Mouse (Mus musculus) midbrain, embryonic 10.5 days (tissue): ENCODE measurements at regions not wholly inside any gene's neighbourhood (a gene's known extent, or its start where the extent isn't known, plus 50 kb on each side); places are given as distances from the start of the nearest gene placed in this dataset.
A peak's percentile ranks its signal among the peaks of the same experiment; 100 is the strongest.

Experiments used
- DNase-seq: peaks from one replicate; pipeline ENCODE4 v3.0.0-alpha.2; 2017; ENCODE audit warnings: low spot score
- H3K27ac ChIP-seq: fragments of 300-500 bp; sonication (generic); replicated peaks from 2 replicates; pipeline ENCODE4 v1.5.1; 2016; ENCODE audit warnings: mild to moderate bottlenecking
- H3K27me3 ChIP-seq: fragments of 300-500 bp; sonication (generic); 2 replicates; pipeline ENCODE4 v1.6.1; 2016; ENCODE audit warnings: low read depth, mild to moderate bottlenecking; ENCODE audit not compliant: poor library complexity, severe bottlenecking
- H3K36me3 ChIP-seq: fragments of 300-500 bp; sonication (generic); 2 replicates; pipeline ENCODE4 v1.6.1; 2016; ENCODE audit warnings: mild to moderate bottlenecking, moderate library complexity
- H3K4me1 ChIP-seq: fragments of 300-500 bp; sonication (generic); 2 replicates; pipeline ENCODE4 v1.6.1; 2016
- H3K4me3 ChIP-seq: fragments of 300-500 bp; sonication (generic); 2 replicates; pipeline ENCODE4 v1.5.1; 2016; ENCODE audit warnings: mild to moderate bottlenecking, moderate library complexity
- H3K9me3 ChIP-seq: fragments of 300-500 bp; sonication (generic); replicated peaks from 2 replicates; pipeline ENCODE4 v1.6.1; 2016; ENCODE audit warnings: mild to moderate bottlenecking
- WGBS: fragments of 180-500 bp; shearing (Covaris S2); methylation state at CpG from one replicate; pipeline ENCODE4 v1.1.7; 2016; 5-methylcytosine and 5-hydroxymethylcytosine counted together

DNA sequence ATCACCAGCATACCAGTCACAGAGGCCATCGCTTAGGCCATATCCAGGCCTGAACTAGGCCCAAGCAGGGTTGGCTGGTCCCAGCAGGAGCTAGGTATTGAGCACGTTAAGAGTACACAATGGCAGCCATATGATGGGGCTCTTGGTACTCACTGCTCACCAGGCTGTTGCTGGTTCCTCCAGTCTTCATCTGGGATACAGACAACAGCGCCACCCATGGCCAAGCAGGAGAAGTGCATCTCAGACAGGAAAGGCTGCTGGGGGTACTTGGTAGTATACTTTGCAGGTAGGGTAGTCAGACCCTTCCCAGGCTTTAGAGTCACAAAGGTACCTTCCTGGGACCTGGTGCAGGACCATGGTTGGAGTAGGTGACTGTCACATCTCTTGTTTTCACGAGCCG, 441.1 kb upstream of the Zmiz1 start:
- 69% methylated on average over 5 of the region's 5 CpGs for WGBS
- Histone ChIP-seq H3K4me1 (peaks cover 35% of the 10 kb centered on the region), H3K9me3 (no peaks in the 10 kb centered on the region), H3K36me3 (no peaks in the 10 kb centered on the region), H3K27ac (no peak overlapping the region), H3K4me3 (no peak overlapping the region), H3K27me3 (no peaks in the 10 kb centered on the region)
- DNase-seq: peak; percentile 35

DNA sequence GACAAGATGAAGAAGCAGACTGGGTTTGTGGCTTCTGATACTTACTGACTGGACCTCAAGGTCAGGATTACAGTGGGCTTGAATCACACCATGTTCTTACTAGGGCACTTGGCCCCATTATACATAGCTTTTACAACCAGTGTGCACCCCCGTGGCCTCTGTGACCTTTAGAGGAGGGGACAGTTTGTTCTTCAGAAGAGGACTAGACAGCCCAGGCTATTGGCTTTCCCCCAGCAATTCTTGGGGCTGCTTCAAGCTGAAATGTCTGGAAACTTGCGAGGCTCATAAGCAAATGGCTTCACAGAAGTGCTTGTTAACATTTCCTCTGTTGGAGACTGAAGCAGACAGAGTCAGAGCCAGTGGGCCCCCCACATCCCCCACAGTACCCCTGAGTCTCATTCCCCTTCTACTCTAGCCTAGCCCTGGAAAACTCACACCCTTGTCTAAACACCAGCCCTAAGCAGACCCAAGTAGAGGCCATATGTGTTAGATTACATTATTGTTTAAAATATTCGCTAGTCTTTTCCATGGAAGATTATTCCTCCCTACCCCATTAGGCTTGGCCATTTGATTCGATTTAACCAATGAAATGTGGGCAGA, 439.6 kb upstream of the Zmiz1 start:
- H3K36me3 ChIP-seq: no peaks in the 10 kb centered on the region
- no peak overlapping the region for H3K27ac ChIP-seq
- H3K4me3 ChIP-seq: no peak overlapping the region
- H3K9me3 ChIP-seq: no peaks in the 10 kb centered on the region
- DNase-seq: no peak
- peaks cover 35% of the 10 kb centered on the region for H3K4me1 ChIP-seq
- H3K27me3 ChIP-seq: peaks cover 6% of the 10 kb centered on the region; the same call in 1 of the 2 replicates
- WGBS: 82% methylated on average over 4 of the region's 4 CpGs

DNA sequence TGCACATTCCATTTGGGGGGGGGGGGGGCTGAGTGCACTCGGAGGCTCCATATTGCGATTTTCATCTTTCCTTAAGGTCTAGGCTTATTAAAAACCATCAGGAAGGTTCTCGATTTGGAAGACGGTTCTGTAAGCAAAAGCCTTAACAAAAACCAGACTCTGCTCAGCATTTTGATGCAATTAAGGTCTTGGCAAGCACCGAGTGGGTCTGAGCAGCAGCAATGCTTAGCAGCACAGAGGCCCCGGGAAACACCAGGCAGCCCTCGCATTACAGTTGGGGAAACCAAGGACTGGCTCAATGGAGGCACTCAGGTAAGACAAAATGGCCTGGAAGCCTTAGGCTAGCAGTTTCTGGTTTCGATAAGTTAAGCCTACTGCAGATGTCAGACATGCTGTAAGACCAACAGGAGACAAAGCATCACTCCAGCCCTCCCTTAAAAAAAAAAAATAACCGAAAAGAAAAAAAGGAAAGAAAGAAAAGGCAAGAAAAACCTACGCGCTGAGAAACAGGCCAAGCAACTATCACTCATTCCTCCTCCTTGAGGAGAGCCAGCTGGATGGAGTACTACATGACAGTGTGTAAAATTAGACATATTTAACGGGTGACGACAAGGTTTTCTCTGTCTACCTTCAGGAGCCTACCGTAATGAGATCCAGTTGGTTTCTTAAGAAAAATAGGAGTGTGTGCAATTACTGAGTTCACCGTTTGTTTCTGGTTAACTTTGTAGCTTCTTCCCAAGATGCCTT, 436.3 kb upstream of the Zmiz1 start:
- 86% methylated on average over 15 of the region's 15 CpGs for WGBS

DNA sequence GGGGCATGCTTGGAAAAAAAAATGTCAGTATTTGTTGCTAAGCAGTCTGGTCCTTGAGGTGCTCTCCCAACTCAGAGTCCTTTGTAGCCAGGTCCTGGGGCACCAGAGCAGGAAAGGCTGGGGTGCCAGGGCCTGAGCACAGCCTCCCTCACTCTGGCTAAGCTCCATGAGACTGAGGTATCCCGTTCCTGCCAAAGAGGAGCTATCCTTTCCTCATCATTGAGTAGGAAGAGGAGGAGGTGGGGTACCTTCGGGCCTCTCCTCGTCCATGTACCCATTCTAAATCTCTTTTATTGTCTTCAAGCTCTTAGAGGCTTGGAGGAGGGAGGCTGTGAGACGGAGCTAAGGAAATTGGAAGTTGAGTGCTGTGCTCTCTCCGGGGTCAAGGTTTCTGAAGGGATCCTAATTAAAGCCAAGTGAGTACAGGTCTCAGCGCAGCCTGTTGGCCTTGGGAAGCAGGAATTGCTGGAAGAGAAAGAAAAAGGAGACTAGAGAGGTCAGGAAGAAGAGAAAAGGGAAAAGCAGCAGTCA, 435.6 kb upstream of the Zmiz1 start:
- DNase-seq: no peak
- no peaks in the 10 kb centered on the region; the same call in 1 of the 2 replicates for H3K9me3 ChIP-seq
- no peak overlapping the region for H3K27ac ChIP-seq
- H3K36me3 ChIP-seq: no peaks in the 10 kb centered on the region
- peaks cover 12% of the 10 kb centered on the region; the same call in 1 of the 2 replicates for H3K4me1 ChIP-seq
- 61% methylated on average over 6 of the region's 6 CpGs for WGBS
- H3K27me3 ChIP-seq: peaks cover 6% of the 10 kb centered on the region; the same call in 1 of the 2 replicates
- H3K4me3 ChIP-seq: no peak overlapping the region

More for the DNA sequence above, 436.3 kb upstream of the Zmiz1 start:
- Histone ChIP-seq H3K9me3 (no peaks in the 10 kb centered on the region; the same call in 1 of the 2 replicates), H3K36me3 (no peaks in the 10 kb centered on the region), H3K4me1 (peaks cover 12% of the 10 kb centered on the region; the same call in 1 of the 2 replicates), H3K27ac (no peak overlapping the region), H3K27me3 (peaks cover 6% of the 10 kb centered on the region; the same call in 1 of the 2 replicates), H3K4me3 (no peak overlapping the region)
- DNase-seq: no peak

- Histone ChIP-seq H3K36me3 (no peaks in the 10 kb centered on the region), H3K4me1 (peaks cover 7% of the 10 kb centered on the region; the same call in 1 of the 2 replicates), H3K27ac (no peak overlapping the region), H3K4me3 (no peak overlapping the region), H3K9me3 (no peaks in the 10 kb centered on the region; the same call in 1 of the 2 replicates), H3K27me3 (peaks cover 6% of the 10 kb centered on the region; the same call in 1 of the 2 replicates)
- whole genome bisulfite sequencing: 90% methylated on average over 6 of the region's 6 CpGs
- no peak for DNase-seq
These were observed 433.9 kb upstream of the Zmiz1 start for GRCm38 (mm10) chr14:25025074-25025473.

- H3K9me3 ChIP-seq: no peaks in the 10 kb centered on the region; the same call in 1 of the 2 replicates
- H3K4me1 ChIP-seq: peaks cover 5% of the 10 kb centered on the region; the same call in 1 of the 2 replicates
- no peak for DNase-seq
- 88% methylated on average over 3 of the region's 3 CpGs for WGBS
- 0 out of 2 replicates have a peak overlapping the region, but pooled peaks have one; percentile 6 for H3K27ac ChIP-seq
- H3K36me3 ChIP-seq: no peaks in the 10 kb centered on the region
- no peak overlapping the region for H3K4me3 ChIP-seq
- H3K27me3 ChIP-seq: peaks cover 6% of the 10 kb centered on the region; the same call in 1 of the 2 replicates
These were observed 431.9 kb upstream of the Zmiz1 start for GRCm38 (mm10) chr14:25027076-25027475.

- Histone ChIP-seq H3K27ac (no peak overlapping the region), H3K9me3 (no peaks in the 10 kb centered on the region; the same call in 1 of the 2 replicates), H3K36me3 (no peaks in the 10 kb centered on the region), H3K4me3 (no peak overlapping the region), H3K4me1 (peaks cover 11% of the 10 kb centered on the region; the same call in 1 of the 2 replicates), H3K27me3 (peaks cover 6% of the 10 kb centered on the region; the same call in 1 of the 2 replicates)
- 90% methylated on average over 1 of the region's 1 CpGs for WGBS
- no peak for DNase-seq
These were observed 431.1 kb upstream of the Zmiz1 start for GRCm38 (mm10) chr14:25027842-25028241.

GRCm38 (mm10) chr14:25030881-25031280, 428.1 kb upstream of the Zmiz1 start:
- H3K4me1 ChIP-seq: peaks cover 11% of the 10 kb centered on the region; the same call in 1 of the 2 replicates
- DNase-seq: no peak
- no peak overlapping the region for H3K4me3 ChIP-seq
- H3K27me3 ChIP-seq: no peaks in the 10 kb centered on the region
- 88% methylated on average over 6 of the region's 6 CpGs for WGBS
- no peaks in the 10 kb centered on the region for H3K36me3 ChIP-seq
- no peaks in the 10 kb centered on the region; the same call in 1 of the 2 replicates for H3K9me3 ChIP-seq
- H3K27ac ChIP-seq: no peak overlapping the region

GRCm38 (mm10) chr14:25031756-25032680, 427.0 kb upstream of the Zmiz1 start:
- DNase-seq: no peak
- Histone ChIP-seq H3K36me3 (no peaks in the 10 kb centered on the region), H3K27ac (peak overlapping the region; percentile 30; the same call in 1 of the 2 replicates), H3K4me3 (no peak overlapping the region), H3K4me1 (peaks cover 11% of the 10 kb centered on the region; the same call in 1 of the 2 replicates), H3K27me3 (no peaks in the 10 kb centered on the region), H3K9me3 (no peaks in the 10 kb centered on the region)
- 88% methylated on average over 12 of the region's 12 CpGs for WGBS

DNA sequence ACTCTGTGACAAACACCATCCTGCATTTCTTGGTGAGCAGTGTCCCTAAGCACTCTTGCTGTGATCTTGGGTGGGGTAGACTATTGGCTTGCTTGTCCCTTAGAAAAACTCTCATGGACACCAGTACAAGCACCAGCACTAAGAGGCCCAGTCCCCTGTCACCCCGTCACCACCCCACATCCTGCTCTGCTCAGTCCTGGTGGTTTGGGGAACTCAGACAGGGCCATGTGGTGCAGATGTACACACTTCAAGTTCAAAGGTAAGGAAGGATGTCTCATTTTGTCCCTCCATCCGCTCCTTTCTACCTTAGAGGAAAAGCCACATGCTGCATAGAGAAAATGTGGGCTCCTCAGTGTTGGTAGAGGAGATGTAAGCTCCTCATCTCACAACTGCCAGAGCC, 426.1 kb upstream of the Zmiz1 start:
- 96% methylated on average over 2 of the region's 2 CpGs for WGBS
- Histone ChIP-seq H3K27ac (no peak overlapping the region), H3K27me3 (no peaks in the 10 kb centered on the region), H3K36me3 (no peaks in the 10 kb centered on the region), H3K4me1 (peaks cover 11% of the 10 kb centered on the region; the same call in 1 of the 2 replicates), H3K9me3 (no peaks in the 10 kb centered on the region), H3K4me3 (no peak overlapping the region)
- no peak for DNase-seq

DNA sequence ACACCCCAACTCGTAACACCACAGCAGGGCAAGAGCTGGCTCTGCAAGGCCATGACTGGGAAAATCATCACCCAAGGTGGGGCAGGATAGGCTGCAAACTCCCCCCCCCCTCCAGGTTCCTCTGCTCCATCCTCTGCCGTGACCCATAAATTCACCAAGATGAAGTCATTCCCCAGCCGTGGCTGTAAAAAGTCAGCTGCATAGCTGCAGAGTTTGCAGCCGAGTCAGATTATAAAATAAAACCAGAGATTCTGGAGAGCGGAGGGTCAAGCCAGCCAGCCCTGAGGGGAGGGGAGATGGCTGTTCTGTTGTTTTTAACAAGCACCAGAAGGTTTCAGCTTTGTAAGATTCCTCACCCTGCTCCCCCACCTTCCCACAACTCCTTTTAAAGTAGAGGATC, 416.7 kb upstream of the Zmiz1 start:
- H3K4me3 ChIP-seq: no peak overlapping the region
- no peak for DNase-seq
- H3K27me3 ChIP-seq: no peaks in the 10 kb centered on the region
- H3K9me3 ChIP-seq: no peaks in the 10 kb centered on the region
- H3K4me1 ChIP-seq: peaks cover 22% of the 10 kb centered on the region
- peak overlapping the region; percentile 53; the same call in 1 of the 2 replicates for H3K27ac ChIP-seq
- no peaks in the 10 kb centered on the region for H3K36me3 ChIP-seq
- 68% methylated on average over 5 of the region's 5 CpGs for WGBS

- H3K4me3 ChIP-seq: no peak overlapping the region
- H3K27ac ChIP-seq: no peak overlapping the region
- H3K9me3 ChIP-seq: no peaks in the 10 kb centered on the region
- no peak for DNase-seq
- 95% methylated on average over 13 of the region's 13 CpGs for WGBS
- peaks cover 22% of the 10 kb centered on the region for H3K4me1 ChIP-seq
- no peaks in the 10 kb centered on the region; the same call in 1 of the 2 replicates for H3K27me3 ChIP-seq
- no peaks in the 10 kb centered on the region for H3K36me3 ChIP-seq
These were observed 414.9 kb upstream of the Zmiz1 start for GRCm38 (mm10) chr14:25044106-25044505.
